Mouse (Mus musculus): ENCODE results near the gene Srsf2. TPM values are rescaled to one million over a fixed set of nuclear protein-coding genes. Genes with fewer than 3 reads are reported as not detected.
"Not testable (repeated sequence)": the region's sequence is repeated elsewhere in the genome, so short reads cannot be mapped to it uniquely, and the experiment has no call there.

The Srsf2 gene
- polyA plus RNA-seq, 1 experiment from 2014 or later, result 974 TPM

DNA sequence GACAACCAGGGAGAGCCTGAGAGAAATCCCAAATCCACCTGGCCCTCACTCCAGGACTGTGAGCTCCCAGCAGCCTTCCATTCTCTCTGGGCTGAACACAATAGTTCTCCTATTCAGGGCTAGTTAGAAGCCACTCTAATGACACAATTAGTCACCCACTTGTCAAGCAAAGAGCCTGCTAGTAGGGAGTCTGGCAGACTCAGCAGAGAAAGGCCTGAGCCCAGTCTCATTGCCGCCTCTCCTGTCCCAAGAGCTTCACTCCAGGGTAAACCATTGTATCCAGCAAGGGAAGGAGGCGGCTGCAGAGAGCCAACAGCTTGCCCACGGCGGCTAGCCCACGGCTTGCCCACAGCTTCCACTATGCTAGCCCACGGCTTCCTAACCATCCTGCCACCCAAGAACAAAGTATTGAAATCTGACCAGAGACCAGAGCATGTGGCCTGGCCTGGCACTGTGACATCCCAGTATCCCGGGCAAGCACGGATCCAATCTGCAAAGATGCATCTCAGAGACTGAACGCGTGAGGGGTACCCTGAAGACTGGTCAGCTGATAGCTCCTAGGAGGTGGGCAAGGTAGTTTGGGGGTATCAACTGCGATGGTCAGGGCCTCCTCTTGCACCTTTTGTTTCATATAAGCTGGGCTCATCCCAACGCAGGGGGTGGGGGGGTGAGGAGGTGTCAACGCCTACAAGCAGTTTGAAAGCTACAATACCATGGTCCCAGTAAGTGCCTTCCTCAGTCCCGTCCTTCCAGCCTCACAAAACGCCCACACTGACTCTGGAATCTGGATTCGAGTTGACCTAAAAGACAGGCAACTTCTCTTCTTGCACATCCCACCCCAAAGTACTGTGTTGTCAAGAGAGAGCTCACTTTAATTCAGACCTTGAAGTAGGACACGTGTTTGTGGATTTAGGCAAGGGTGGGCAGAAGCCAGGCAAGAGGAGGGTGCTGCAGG lies 26.1 kb downstream of the Srsf2 start:
- peak overlapping the region; percentile 91 for H3K4me2 ChIP-seq
- peaks cover 3% of the 10 kb centered on the region; the same call in 1 of the 2 replicates for H3K36me3 ChIP-seq (ENCODE audit: control insufficient read depth, insufficient read depth, low read length)
- ATAC-seq (ENCODE audit: low FRiP score), result no peak
- H3K4me1 ChIP-seq (ENCODE audit: control insufficient read depth, insufficient read depth, low read length), result peaks cover 29% of the 10 kb centered on the region
- DNase-seq (ENCODE audit: low spot score, missing footprints), result peak; percentile 94
- peak overlapping the region; percentile 67 for H3K4me3 ChIP-seq (ENCODE audit: low read depth, low read length)
- no peaks in the 10 kb centered on the region for H3K9me3 ChIP-seq (ENCODE audit: control insufficient read depth, low read length)
- H3K27me3 ChIP-seq (ENCODE audit: control insufficient read depth, insufficient read depth, low read length), result no peaks in the 10 kb centered on the region
- WGBS, result 11% methylated on average over 17 of the region's 17 CpGs
- peak overlapping the region; percentile 86 for H3K9ac ChIP-seq (ENCODE audit: low read length)
- peak overlapping the region; percentile 30; the same call in 1 of the 2 replicates for H3K27ac ChIP-seq (ENCODE audit: low read depth, low read length)

DNA sequence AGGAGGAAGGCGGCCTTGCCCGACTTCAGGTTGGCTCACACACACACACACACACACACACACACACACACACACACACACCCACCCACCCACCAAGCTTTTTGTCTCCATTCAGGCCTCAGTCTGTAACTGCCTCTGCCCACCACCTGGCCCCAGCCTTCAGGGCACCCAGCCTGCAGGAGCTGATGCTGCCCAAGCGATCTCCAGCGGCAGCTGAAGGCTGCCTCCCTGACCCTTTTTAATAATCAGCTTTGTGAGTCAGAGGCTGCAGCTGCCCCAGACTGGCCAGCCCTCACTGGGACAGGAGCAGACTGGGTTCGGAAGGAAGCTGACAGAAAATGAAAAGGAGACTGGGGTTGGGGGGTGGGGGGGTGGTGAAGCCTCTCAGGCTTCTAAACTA lies 27.7 kb downstream of the Srsf2 start:
- H3K9me3 ChIP-seq (ENCODE audit: control insufficient read depth, low read length), result no peaks in the 10 kb centered on the region
- H3K4me1 ChIP-seq (ENCODE audit: control insufficient read depth, insufficient read depth, low read length), result peaks cover 37% of the 10 kb centered on the region
- H3K9ac ChIP-seq (ENCODE audit: low read length), result 0 out of 2 replicates have a peak overlapping the region, but pooled peaks have one; percentile 9
- peak overlapping the region; percentile 21; the same call in 1 of the 2 replicates for H3K4me2 ChIP-seq
- no peaks in the 10 kb centered on the region for H3K27me3 ChIP-seq (ENCODE audit: control insufficient read depth, insufficient read depth, low read length)
- 45% methylated on average over 5 of the region's 5 CpGs for WGBS
- no peak overlapping the region for H3K4me3 ChIP-seq (ENCODE audit: low read depth, low read length)
- ATAC-seq (ENCODE audit: low FRiP score) (peak; percentile 17; the same call in 1 of the 2 replicates), DNase-seq (ENCODE audit: low spot score, missing footprints) (no peak)
- no peaks in the 10 kb centered on the region for H3K36me3 ChIP-seq (ENCODE audit: control insufficient read depth, insufficient read depth, low read length)
- peak overlapping the region; percentile 51 for H3K27ac ChIP-seq (ENCODE audit: low read depth, low read length)

DNA sequence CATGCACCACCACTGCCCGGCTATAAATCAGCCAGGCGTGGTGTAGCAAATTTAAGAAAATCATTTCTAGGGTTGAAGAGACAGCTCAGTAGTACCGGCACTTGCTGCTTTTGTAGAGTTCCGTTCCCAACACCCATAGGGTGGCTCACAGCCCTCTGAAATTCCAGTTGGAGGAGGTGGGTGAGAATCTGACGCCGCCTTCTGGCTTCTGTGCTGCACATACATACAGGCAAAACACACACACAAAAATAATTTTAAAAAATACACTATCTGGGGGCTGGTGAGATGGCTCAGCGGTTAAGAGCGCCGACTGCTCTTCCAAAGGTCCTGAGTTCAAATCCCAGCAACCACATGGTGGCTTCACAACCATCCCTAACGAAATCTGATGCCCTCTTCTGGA lies 29.0 kb downstream of the Srsf2 start:
- H3K27me3 ChIP-seq (ENCODE audit: control insufficient read depth, insufficient read depth, low read length); ATAC-seq (ENCODE audit: low FRiP score); H3K4me2 ChIP-seq; DNase-seq (ENCODE audit: low spot score, missing footprints); H3K36me3 ChIP-seq (ENCODE audit: control insufficient read depth, insufficient read depth, low read length); H3K27ac ChIP-seq (ENCODE audit: low read depth, low read length); H3K9ac ChIP-seq (ENCODE audit: low read length); H3K9me3 ChIP-seq (ENCODE audit: control insufficient read depth, low read length); H3K4me3 ChIP-seq (ENCODE audit: low read depth, low read length): not testable (repeated sequence)
- WGBS, result 97% methylated on average over 9 of the region's 10 CpGs
- peaks cover 35% of the 10 kb centered on the region for H3K4me1 ChIP-seq (ENCODE audit: control insufficient read depth, insufficient read depth, low read length)

DNA sequence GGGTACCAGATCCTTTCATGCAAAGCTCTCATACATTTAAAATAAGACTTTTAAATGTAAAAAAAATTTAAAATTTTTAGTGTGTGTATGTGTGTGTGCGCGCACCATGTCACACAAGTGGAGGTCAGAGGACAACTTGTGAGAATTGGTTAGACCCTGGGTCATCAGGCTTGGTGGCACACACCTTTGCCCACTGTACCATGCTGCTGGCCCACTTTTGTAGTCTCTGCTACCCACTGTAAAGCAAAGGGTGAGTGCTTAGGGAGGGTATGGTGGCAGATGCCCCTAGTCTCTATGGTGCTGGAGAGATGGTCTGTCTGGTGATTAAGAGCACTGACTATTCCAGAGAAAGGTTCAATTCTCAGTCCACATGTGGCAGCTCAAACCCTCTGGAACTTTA lies 29.6 kb downstream of the Srsf2 start:
- Histone ChIP-seq H3K9ac (ENCODE audit: low read length) (no peak overlapping the region), H3K4me3 (ENCODE audit: low read depth, low read length) (no peak overlapping the region), H3K4me1 (ENCODE audit: control insufficient read depth, insufficient read depth, low read length) (peaks cover 35% of the 10 kb centered on the region), H3K36me3 (ENCODE audit: control insufficient read depth, insufficient read depth, low read length) (no peaks in the 10 kb centered on the region), H3K9me3 (ENCODE audit: control insufficient read depth, low read length) (no peaks in the 10 kb centered on the region), H3K27ac (ENCODE audit: low read depth, low read length) (no peak overlapping the region), H3K4me2 (no peak overlapping the region), H3K27me3 (ENCODE audit: control insufficient read depth, insufficient read depth, low read length) (no peaks in the 10 kb centered on the region)
- ATAC-seq (ENCODE audit: low FRiP score) (no peak), DNase-seq (ENCODE audit: low spot score, missing footprints) (no peak)
- WGBS, result 93% methylated on average over 2 of the region's 2 CpGs

DNA sequence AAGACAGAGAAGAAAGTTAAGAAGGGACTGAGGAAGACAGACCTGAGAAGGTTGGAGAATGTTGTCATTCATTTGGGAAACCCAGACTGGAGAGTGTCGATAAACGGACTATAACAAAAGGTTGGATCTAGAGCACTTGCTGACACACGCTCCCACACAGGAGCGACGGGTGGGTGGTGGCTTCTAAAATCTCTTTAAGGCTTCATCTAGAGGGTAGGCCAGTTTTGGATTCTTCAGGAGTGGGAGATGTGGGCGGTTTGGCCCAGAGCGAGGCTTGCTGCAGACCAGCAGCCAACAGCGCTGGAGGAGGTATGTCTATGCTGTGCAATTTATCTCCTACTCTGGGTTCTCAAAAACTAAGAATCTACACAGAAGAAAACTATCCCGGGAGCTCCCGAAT lies 30.3 kb downstream of the Srsf2 start:
- Histone ChIP-seq H3K4me1 (ENCODE audit: control insufficient read depth, insufficient read depth, low read length) (peaks cover 34% of the 10 kb centered on the region), H3K27me3 (ENCODE audit: control insufficient read depth, insufficient read depth, low read length) (no peaks in the 10 kb centered on the region), H3K4me3 (ENCODE audit: low read depth, low read length) (no peak overlapping the region), H3K9me3 (ENCODE audit: control insufficient read depth, low read length) (no peaks in the 10 kb centered on the region), H3K4me2 (no peak overlapping the region), H3K36me3 (ENCODE audit: control insufficient read depth, insufficient read depth, low read length) (no peaks in the 10 kb centered on the region), H3K9ac (ENCODE audit: low read length) (no peak overlapping the region), H3K27ac (ENCODE audit: low read depth, low read length) (no peak overlapping the region)
- no peak for DNase-seq (ENCODE audit: low spot score, missing footprints)
- no peak for ATAC-seq (ENCODE audit: low FRiP score)
- WGBS, result 85% methylated on average over 10 of the region's 10 CpGs

DNA sequence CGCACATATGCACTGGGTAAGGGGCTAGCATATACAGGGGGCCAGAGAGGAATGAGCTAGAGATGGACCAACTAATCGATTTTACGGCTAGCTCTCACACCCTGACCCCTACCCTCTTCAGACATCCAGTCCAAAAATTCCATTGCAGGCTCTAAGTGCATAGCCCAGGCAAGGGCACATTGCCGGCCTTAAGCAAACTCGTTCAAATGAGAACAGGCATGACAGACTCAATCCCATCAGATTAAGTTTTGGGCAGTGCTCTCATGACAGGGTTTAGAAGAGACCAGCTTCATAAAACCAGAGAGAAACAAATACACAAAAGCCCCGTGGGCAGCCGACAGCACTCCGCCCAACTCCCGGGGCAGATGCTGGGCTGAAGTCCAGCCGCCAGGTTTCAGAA lies 30.7 kb downstream of the Srsf2 start:
- ATAC-seq (ENCODE audit: low FRiP score) (no peak), DNase-seq (ENCODE audit: low spot score, missing footprints) (no peak)
- Histone ChIP-seq H3K4me1 (ENCODE audit: control insufficient read depth, insufficient read depth, low read length) (peaks cover 30% of the 10 kb centered on the region), H3K9me3 (ENCODE audit: control insufficient read depth, low read length) (no peaks in the 10 kb centered on the region), H3K27me3 (ENCODE audit: control insufficient read depth, insufficient read depth, low read length) (no peaks in the 10 kb centered on the region), H3K4me3 (ENCODE audit: low read depth, low read length) (no peak overlapping the region), H3K27ac (ENCODE audit: low read depth, low read length) (no peak overlapping the region), H3K9ac (ENCODE audit: low read length) (no peak overlapping the region), H3K36me3 (ENCODE audit: control insufficient read depth, insufficient read depth, low read length) (no peaks in the 10 kb centered on the region), H3K4me2 (no peak overlapping the region)
- WGBS, result 57% methylated on average over 10 of the region's 10 CpGs

DNA sequence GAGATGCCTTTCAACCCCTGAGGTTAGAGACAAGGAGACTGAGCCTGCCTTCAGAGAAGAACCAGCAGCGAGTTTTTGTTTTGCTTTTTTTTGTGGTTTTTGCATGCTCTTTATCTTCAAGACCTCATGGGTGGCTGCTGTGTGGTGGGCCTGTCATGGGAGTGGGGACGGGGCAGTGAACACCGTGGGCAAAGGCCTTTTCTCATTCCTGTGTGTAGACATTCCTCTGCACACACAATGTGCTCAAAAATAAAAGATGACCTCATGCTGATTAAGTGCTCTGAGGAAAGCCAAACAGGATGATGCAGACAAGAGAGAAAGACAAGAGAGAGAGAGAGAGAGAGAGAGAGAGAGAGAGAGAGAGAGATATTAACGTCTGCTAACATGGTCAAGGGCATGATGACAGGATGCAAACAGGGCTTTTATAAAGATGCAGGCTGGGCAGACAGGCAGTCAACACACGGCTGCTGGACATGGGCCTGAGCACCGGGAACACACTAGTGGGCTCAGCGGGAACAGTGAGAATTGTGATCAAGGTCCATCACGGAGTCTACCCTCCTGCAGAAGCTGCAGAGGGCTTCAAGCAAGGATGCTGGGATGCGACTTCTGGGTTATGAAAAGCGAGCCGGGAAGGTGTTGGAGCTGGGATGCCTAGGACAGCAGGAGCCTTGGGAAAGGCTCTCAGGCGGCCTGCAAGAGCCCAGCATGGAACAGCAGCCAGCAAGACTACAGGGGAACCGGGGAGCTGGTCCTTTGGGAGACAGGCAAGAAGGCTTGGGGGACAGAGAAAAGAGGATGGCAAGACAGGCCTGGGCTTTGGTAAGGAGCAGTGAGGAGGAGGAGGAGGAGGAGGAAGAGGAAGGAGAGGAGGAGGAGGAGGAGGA lies 31.6 kb downstream of the Srsf2 start:
- H3K36me3 ChIP-seq (ENCODE audit: control insufficient read depth, insufficient read depth, low read length), result no peaks in the 10 kb centered on the region
- DNase-seq (ENCODE audit: low spot score, missing footprints) (no peak), ATAC-seq (ENCODE audit: low FRiP score) (no peak)
- WGBS, result 55% methylated on average over 13 of the region's 13 CpGs
- no peak overlapping the region for H3K4me2 ChIP-seq
- no peak overlapping the region; the same call in 1 of the 2 replicates for H3K27ac ChIP-seq (ENCODE audit: low read depth, low read length)
- no peaks in the 10 kb centered on the region for H3K9me3 ChIP-seq (ENCODE audit: control insufficient read depth, low read length)
- H3K27me3 ChIP-seq (ENCODE audit: control insufficient read depth, insufficient read depth, low read length), result no peaks in the 10 kb centered on the region
- no peak overlapping the region; the same call in 1 of the 2 replicates for H3K9ac ChIP-seq (ENCODE audit: low read length)
- H3K4me3 ChIP-seq (ENCODE audit: low read depth, low read length), result no peak overlapping the region
- H3K4me1 ChIP-seq (ENCODE audit: control insufficient read depth, insufficient read depth, low read length), result peaks cover 22% of the 10 kb centered on the region

DNA sequence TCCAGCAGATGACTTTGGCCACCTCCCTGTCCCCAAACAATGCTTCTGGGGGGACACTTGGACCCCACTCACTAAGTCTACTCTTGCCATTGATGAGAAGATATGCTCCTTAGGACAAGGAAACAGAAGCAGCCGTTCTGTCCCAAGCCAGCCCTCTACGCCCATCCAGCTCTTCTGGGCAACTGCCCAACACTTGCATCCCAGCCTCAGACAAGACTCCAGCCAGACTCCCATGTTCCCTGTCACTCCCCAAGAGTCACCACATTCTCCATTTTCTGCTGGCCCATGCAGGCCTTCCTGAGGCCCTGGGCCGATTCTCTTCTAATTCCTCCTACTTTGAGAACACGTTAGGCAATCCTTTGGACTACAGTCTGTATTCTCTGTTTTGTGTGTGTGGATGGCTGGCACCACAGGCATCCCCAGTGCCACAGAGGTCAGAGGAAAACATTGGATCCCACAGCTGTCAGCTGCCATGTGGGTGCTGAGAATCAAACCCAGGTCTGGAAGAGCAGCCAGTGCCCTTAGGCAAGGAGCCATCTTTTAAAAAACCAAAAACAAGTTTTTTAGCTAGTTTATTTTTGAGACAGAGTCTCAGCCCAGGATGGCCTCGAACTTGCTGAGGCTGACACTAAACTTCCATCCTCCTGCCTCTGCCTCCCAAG lies 32.8 kb downstream of the Srsf2 start:
- 93% methylated on average over 5 of the region's 5 CpGs for WGBS
- H3K4me2 ChIP-seq, result no peak overlapping the region
- no peak overlapping the region for H3K27ac ChIP-seq (ENCODE audit: low read depth, low read length)
- H3K4me3 ChIP-seq (ENCODE audit: low read depth, low read length), result no peak overlapping the region
- peaks cover 22% of the 10 kb centered on the region for H3K4me1 ChIP-seq (ENCODE audit: control insufficient read depth, insufficient read depth, low read length)
- H3K9me3 ChIP-seq (ENCODE audit: control insufficient read depth, low read length), result no peaks in the 10 kb centered on the region
- no peak for ATAC-seq (ENCODE audit: low FRiP score)
- H3K9ac ChIP-seq (ENCODE audit: low read length), result no peak overlapping the region
- no peaks in the 10 kb centered on the region for H3K36me3 ChIP-seq (ENCODE audit: control insufficient read depth, insufficient read depth, low read length)
- no peak for DNase-seq (ENCODE audit: low spot score, missing footprints)
- H3K27me3 ChIP-seq (ENCODE audit: control insufficient read depth, insufficient read depth, low read length), result no peaks in the 10 kb centered on the region

All from midbrain, embryonic 11.5 days (tissue).